Mouse (Mus musculus) embryonic fibroblast, embryonic 13.5 days (primary cell): ENCODE measurements at regions not wholly inside any gene's neighbourhood (a gene's known extent, or its start where the extent isn't known, plus 50 kb on each side); places are given as distances from the start of the nearest gene placed in this dataset.

Experiments
- CTCF ChIP-seq: IDR thresholded peaks from 2 replicates; pipeline ENCODE4 v1.5.1; 2011; ENCODE audit warnings: mild to moderate bottlenecking, control low read depth, low read length, moderate library complexity, borderline replicate concordance; ENCODE audit not compliant: insufficient read depth
- POLR2A ChIP-seq: IDR thresholded peaks from 2 replicates; pipeline ENCODE4 v1.6.1; 2011; ENCODE audit warnings: low read depth, mild to moderate bottlenecking, control low read depth, low read length, moderate library complexity

- no peak for TF ChIP-seq CTCF
- no peak for TF ChIP-seq POLR2A
These were observed 2212.0 kb downstream of the 9330182O14Rik start for GRCm38 (mm10) chr15:42346131-42346530.
